Mouse (Mus musculus) heart, postnatal 0 days (tissue): ENCODE measurements at regions not wholly inside any gene's neighbourhood (a gene's known extent, or its start where the extent isn't known, plus 50 kb on each side); places are given as distances from the start of the nearest gene placed in this dataset.

ENCODE experiments used
- ATAC-seq: fragments of 200-750 bp; cut with Nextera tagmentation; 2 replicates; pipeline ENCODE4 v1.8.0; 2017; ENCODE audit warnings: low read depth, moderate number of reproducible peaks, moderate library complexity; ENCODE audit not compliant: insufficient read depth
- DNase-seq: peaks from one replicate; pipeline ENCODE4 v3.0.0-alpha.2; 2016; ENCODE audit warnings: low spot score
- H3K27ac ChIP-seq: fragments of 300-500 bp; sonication (generic); 2 replicates; pipeline ENCODE4 v1.5.1; 2014; ENCODE audit warnings: low read depth, mild to moderate bottlenecking
- H3K27me3 ChIP-seq: fragments of 300-500 bp; sonication (generic); 2 replicates; pipeline ENCODE4 v1.6.1; 2014; ENCODE audit warnings: low read length, mixed read lengths; ENCODE audit not compliant: control insufficient read depth, insufficient read depth
- H3K36me3 ChIP-seq: fragments of 300-500 bp; sonication (generic); replicated peaks from 2 replicates; pipeline ENCODE4 v1.6.1; 2014; ENCODE audit warnings: low read length, mixed read lengths; ENCODE audit not compliant: control insufficient read depth, insufficient read depth
- H3K4me1 ChIP-seq: fragments of 300-500 bp; sonication (generic); 2 replicates; pipeline ENCODE4 v1.6.1; 2014; ENCODE audit warnings: antibody characterized with exemption; ENCODE audit not compliant: control insufficient read depth, insufficient read depth
- H3K4me2 ChIP-seq: fragments of 300-500 bp; sonication (generic); 2 replicates; pipeline ENCODE4 v1.6.1; 2014; ENCODE audit warnings: low read depth, mild to moderate bottlenecking, low read length, moderate library complexity
- H3K4me3 ChIP-seq: fragments of 300-500 bp; sonication (generic); 2 replicates; pipeline ENCODE4 v1.5.1; 2014; ENCODE audit warnings: low read depth, low read length
- H3K9ac ChIP-seq: fragments of 300-500 bp; sonication (generic); replicated peaks from 2 replicates; pipeline ENCODE4 v1.6.1; 2014; ENCODE audit warnings: low read depth, low read length, mixed read lengths
- H3K9me3 ChIP-seq: fragments of 300-500 bp; sonication (generic); replicated peaks from 2 replicates; pipeline ENCODE4 v1.6.1; 2016; ENCODE audit warnings: low read length; ENCODE audit not compliant: control insufficient read depth
- CTCF ChIP-seq: IDR thresholded peaks from 2 replicates; pipeline ENCODE4 v1.5.1; 2016; ENCODE audit warnings: antibody characterized with exemption, control low read depth, low read depth
- EP300 ChIP-seq: IDR thresholded peaks from 2 replicates; pipeline ENCODE4 v1.6.1; 2016; ENCODE audit warnings: antibody characterized with exemption, low read depth
- WGBS: fragments of 180-500 bp; shearing (Covaris S2); extraction: QIAGEN DNeasy Blood & Tissue Kit; methylation state at CpG from one replicate; pipeline ENCODE4 v1.1.7; 2014; 5-methylcytosine and 5-hydroxymethylcytosine counted together

GRCm38 (mm10) chr13:37121602-37122001 lies 71.6 kb upstream of the F13a1 start:
- ATAC-seq: no peak
- Histone ChIP-seq H3K36me3 (no peaks in the 10 kb centered on the region), H3K9ac (no peak overlapping the region), H3K4me3 (no peak overlapping the region), H3K9me3 (no peaks in the 10 kb centered on the region), H3K4me1 (no peaks in the 10 kb centered on the region), H3K27ac (no peak overlapping the region), H3K27me3 (no peaks in the 10 kb centered on the region), H3K4me2 (no peak overlapping the region)
- no peak for DNase-seq
- 80% methylated on average over 4 of the region's 4 CpGs for WGBS
- no peak for TF ChIP-seq CTCF

GRCm38 (mm10) chr13:37120219-37120618 lies 70.2 kb upstream of the F13a1 start:
- Histone ChIP-seq H3K27ac (no peak overlapping the region), H3K9me3 (no peaks in the 10 kb centered on the region), H3K36me3 (no peaks in the 10 kb centered on the region), H3K4me1 (no peaks in the 10 kb centered on the region), H3K9ac (no peak overlapping the region), H3K27me3 (no peaks in the 10 kb centered on the region), H3K4me3 (no peak overlapping the region), H3K4me2 (no peak overlapping the region)
- ATAC-seq (no peak), DNase-seq (no peak)
- TF ChIP-seq CTCF (no peak), EP300 (no peak)
- WGBS: 45% methylated on average over 2 of the region's 2 CpGs

GRCm38 (mm10) chr13:37114324-37114723 lies 64.3 kb upstream of the F13a1 start:
- Histone ChIP-seq H3K9me3 (no peaks in the 10 kb centered on the region), H3K4me3 (no peak overlapping the region), H3K27me3 (no peaks in the 10 kb centered on the region), H3K36me3 (no peaks in the 10 kb centered on the region), H3K27ac (no peak overlapping the region), H3K9ac (no peak overlapping the region), H3K4me1 (no peaks in the 10 kb centered on the region), H3K4me2 (no peak overlapping the region)
- no peak for ATAC-seq
- TF ChIP-seq EP300: no peak
- TF ChIP-seq CTCF: no peak
- DNase-seq: no peak
- WGBS: 76% methylated on average over 5 of the region's 5 CpGs

- no peak overlapping the region for H3K4me2 ChIP-seq
- H3K9ac ChIP-seq: no peak overlapping the region
- no peak overlapping the region for H3K4me3 ChIP-seq
- no peaks in the 10 kb centered on the region for H3K27me3 ChIP-seq
- TF ChIP-seq EP300: no peak
- TF ChIP-seq CTCF: no peak
- H3K27ac ChIP-seq: no peak overlapping the region
- ATAC-seq: no peak
- no peaks in the 10 kb centered on the region for H3K9me3 ChIP-seq
- WGBS: 86% methylated on average over 4 of the region's 4 CpGs
- DNase-seq: no peak
- H3K36me3 ChIP-seq: no peaks in the 10 kb centered on the region
- H3K4me1 ChIP-seq: no peaks in the 10 kb centered on the region; the same call in 1 of the 2 replicates
Measured at GRCm38 (mm10) chr13:37111747-37112146, 61.7 kb upstream of the F13a1 start.

GRCm38 (mm10) chr13:37107721-37108120 lies 57.7 kb upstream of the F13a1 start:
- no peak for TF ChIP-seq CTCF
- no peak for TF ChIP-seq EP300
- Histone ChIP-seq H3K36me3 (no peaks in the 10 kb centered on the region), H3K9me3 (no peaks in the 10 kb centered on the region), H3K4me1 (no peaks in the 10 kb centered on the region; the same call in 1 of the 2 replicates), H3K9ac (no peak overlapping the region), H3K4me2 (no peak overlapping the region), H3K27ac (no peak overlapping the region), H3K4me3 (no peak overlapping the region), H3K27me3 (no peaks in the 10 kb centered on the region)
- WGBS: 41% methylated on average over 5 of the region's 5 CpGs
- DNase-seq (no peak), ATAC-seq (no peak)

- H3K4me2 ChIP-seq: no peak overlapping the region
- H3K9me3 ChIP-seq: no peaks in the 10 kb centered on the region
- TF ChIP-seq CTCF (no peak), EP300 (no peak)
- H3K4me3 ChIP-seq: no peak overlapping the region
- 61% methylated on average over 5 of the region's 5 CpGs for WGBS
- no peaks in the 10 kb centered on the region; the same call in 1 of the 2 replicates for H3K4me1 ChIP-seq
- H3K27ac ChIP-seq: no peak overlapping the region
- no peak for DNase-seq
- no peaks in the 10 kb centered on the region for H3K36me3 ChIP-seq
- no peak overlapping the region for H3K9ac ChIP-seq
- no peak for ATAC-seq
- H3K27me3 ChIP-seq: no peaks in the 10 kb centered on the region
Measured at GRCm38 (mm10) chr13:37106009-37106408, 56.0 kb upstream of the F13a1 start.
